Mouse (Mus musculus): ENCODE measurements around the gene Trio. TPM values are rescaled to one million over a fixed set of nuclear protein-coding genes. Genes with fewer than 3 reads are reported as not detected.

Gene Trio
- total and polyA plus RNA-seq, 2 experiments from 2014 or later: 21.9 to 214 TPM

GRCm38 (mm10) chr15:27890666-27891065, 135.0 kb downstream of the Trio start:
- peaks cover 61% of the 10 kb centered on the region for H3K36me3 ChIP-seq (ENCODE audit: insufficient read depth)
- no peak overlapping the region for H3K9ac ChIP-seq
- no peak overlapping the region for H3K4me2 ChIP-seq (ENCODE audit: low read depth)
- no peak overlapping the region for H3K27ac ChIP-seq (ENCODE audit: low read depth, low read length)
- no peak for ATAC-seq
- H3K4me3 ChIP-seq (ENCODE audit: low read depth, low read length): no peak overlapping the region
- TF ChIP-seq CTCF (IDR thresholded peaks at IDR 0.05; ENCODE audit: low read depth): no peak
- no peaks in the 10 kb centered on the region for H3K9me3 ChIP-seq (ENCODE audit: low read length)
- whole genome bisulfite sequencing: 93% methylated on average over 5 of the region's 5 CpGs
- no peaks in the 10 kb centered on the region for H3K4me1 ChIP-seq (ENCODE audit: insufficient read depth)
- H3K27me3 ChIP-seq (ENCODE audit: insufficient read depth, low read length): no peaks in the 10 kb centered on the region
- DNase-seq: no peak

GRCm38 (mm10) chr15:27888153-27888552, 137.5 kb downstream of the Trio start:
- no peak overlapping the region for H3K4me2 ChIP-seq (ENCODE audit: low read depth)
- ATAC-seq (peak; percentile 19), DNase-seq (peak; percentile 24)
- WGBS: 51% methylated on average over 13 of the region's 13 CpGs
- H3K9me3 ChIP-seq (ENCODE audit: low read length): no peaks in the 10 kb centered on the region
- no peak overlapping the region for H3K27ac ChIP-seq (ENCODE audit: low read depth, low read length)
- no peak overlapping the region for H3K4me3 ChIP-seq (ENCODE audit: low read depth, low read length)
- no peak overlapping the region for H3K9ac ChIP-seq
- peaks cover 57% of the 10 kb centered on the region for H3K36me3 ChIP-seq (ENCODE audit: insufficient read depth)
- TF ChIP-seq CTCF (IDR thresholded peaks at IDR 0.05; ENCODE audit: low read depth): peak; percentile 62
- H3K27me3 ChIP-seq (ENCODE audit: insufficient read depth, low read length): no peaks in the 10 kb centered on the region
- no peaks in the 10 kb centered on the region for H3K4me1 ChIP-seq (ENCODE audit: insufficient read depth)

GRCm38 (mm10) chr15:27886992-27887391, 138.7 kb downstream of the Trio start:
- H3K9ac ChIP-seq: no peak overlapping the region
- H3K4me3 ChIP-seq (ENCODE audit: low read depth, low read length): no peak overlapping the region
- no peak overlapping the region for H3K27ac ChIP-seq (ENCODE audit: low read depth, low read length)
- WGBS: 85% methylated on average over 6 of the region's 6 CpGs
- H3K27me3 ChIP-seq (ENCODE audit: insufficient read depth, low read length): no peaks in the 10 kb centered on the region
- peaks cover 59% of the 10 kb centered on the region for H3K36me3 ChIP-seq (ENCODE audit: insufficient read depth)
- no peak for ATAC-seq
- no peaks in the 10 kb centered on the region for H3K9me3 ChIP-seq (ENCODE audit: low read length)
- no peak for DNase-seq
- H3K4me2 ChIP-seq (ENCODE audit: low read depth): no peak overlapping the region
- TF ChIP-seq CTCF (IDR thresholded peaks at IDR 0.05; ENCODE audit: low read depth): no peak
- no peaks in the 10 kb centered on the region for H3K4me1 ChIP-seq (ENCODE audit: insufficient read depth)

- WGBS: 69% methylated on average over 17 of the region's 17 CpGs
- H3K36me3 ChIP-seq (ENCODE audit: insufficient read depth): peaks cover 54% of the 10 kb centered on the region
These were observed 141.0 kb downstream of the Trio start for GRCm38 (mm10) chr15:27884347-27885250.

GRCm38 (mm10) chr15:27883881-27884280, 141.8 kb downstream of the Trio start:
- H3K27ac ChIP-seq (ENCODE audit: low read depth, low read length): no peak overlapping the region
- H3K36me3 ChIP-seq (ENCODE audit: insufficient read depth): peaks cover 51% of the 10 kb centered on the region
- TF ChIP-seq CTCF (IDR thresholded peaks at IDR 0.05; ENCODE audit: low read depth): no peak
- H3K4me3 ChIP-seq (ENCODE audit: low read depth, low read length): no peak overlapping the region
- no peaks in the 10 kb centered on the region for H3K27me3 ChIP-seq (ENCODE audit: insufficient read depth, low read length)
- H3K9ac ChIP-seq: no peak overlapping the region
- ATAC-seq: peak; percentile 30; the same call in 1 of the 2 replicates
- H3K9me3 ChIP-seq (ENCODE audit: low read length): no peaks in the 10 kb centered on the region
- no peaks in the 10 kb centered on the region for H3K4me1 ChIP-seq (ENCODE audit: insufficient read depth)
- DNase-seq: no peak
- WGBS: 60% methylated on average over 3 of the region's 3 CpGs
- no peak overlapping the region for H3K4me2 ChIP-seq (ENCODE audit: low read depth)

More at GRCm38 (mm10) chr15:27884347-27885250, 141.0 kb downstream of the Trio start:
- Histone ChIP-seq H3K27me3 (ENCODE audit: insufficient read depth, low read length) (no peaks in the 10 kb centered on the region), H3K4me1 (ENCODE audit: insufficient read depth) (no peaks in the 10 kb centered on the region), H3K9ac (no peak overlapping the region), H3K9me3 (ENCODE audit: low read length) (no peaks in the 10 kb centered on the region), H3K4me3 (ENCODE audit: low read depth, low read length) (no peak overlapping the region), H3K27ac (ENCODE audit: low read depth, low read length) (no peak overlapping the region), H3K4me2 (ENCODE audit: low read depth) (no peak overlapping the region)
- TF ChIP-seq CTCF (IDR thresholded peaks at IDR 0.05; ENCODE audit: low read depth): peak; percentile 91
- peak; percentile 90 for DNase-seq
- peak; percentile 83 for ATAC-seq

GRCm38 (mm10) chr15:27882898-27883297, 142.8 kb downstream of the Trio start:
- Histone ChIP-seq H3K27ac (ENCODE audit: low read depth, low read length) (no peak overlapping the region), H3K4me1 (ENCODE audit: insufficient read depth) (no peaks in the 10 kb centered on the region), H3K9ac (no peak overlapping the region), H3K4me3 (ENCODE audit: low read depth, low read length) (no peak overlapping the region), H3K27me3 (ENCODE audit: insufficient read depth, low read length) (no peaks in the 10 kb centered on the region), H3K36me3 (ENCODE audit: insufficient read depth) (peaks cover 53% of the 10 kb centered on the region), H3K4me2 (ENCODE audit: low read depth) (no peak overlapping the region), H3K9me3 (ENCODE audit: low read length) (no peaks in the 10 kb centered on the region)
- TF ChIP-seq CTCF (IDR thresholded peaks at IDR 0.05; ENCODE audit: low read depth): no peak
- WGBS: 91% methylated on average over 14 of the region's 14 CpGs
- no peak for ATAC-seq
- DNase-seq: no peak

- Histone ChIP-seq H3K4me3 (ENCODE audit: low read depth, low read length) (no peak overlapping the region), H3K27me3 (ENCODE audit: insufficient read depth, low read length) (no peaks in the 10 kb centered on the region), H3K9ac (no peak overlapping the region), H3K4me2 (ENCODE audit: low read depth) (no peak overlapping the region), H3K4me1 (ENCODE audit: insufficient read depth) (no peaks in the 10 kb centered on the region), H3K9me3 (ENCODE audit: low read length) (no peaks in the 10 kb centered on the region), H3K27ac (ENCODE audit: low read depth, low read length) (no peak overlapping the region), H3K36me3 (ENCODE audit: insufficient read depth) (peaks cover 62% of the 10 kb centered on the region)
- no peak for ATAC-seq
- no peak for DNase-seq
- 78% methylated on average over 7 of the region's 7 CpGs for WGBS
- TF ChIP-seq CTCF (IDR thresholded peaks at IDR 0.05; ENCODE audit: low read depth): no peak
These were observed 147.8 kb downstream of the Trio start for GRCm38 (mm10) chr15:27877831-27878230.
